Mouse (Mus musculus) small intestine, adult 2 months (tissue): ENCODE results near the gene Ifi211. TPM values are rescaled to one million over a fixed set of nuclear protein-coding genes. Genes with fewer than 3 reads are reported as not detected.
"Not testable (repeated sequence)": the region's sequence is repeated elsewhere in the genome, so short reads cannot be mapped to it uniquely, and the experiment has no call there.

ENCODE experiments used
- H3K27ac ChIP-seq: fragments of 200-500 bp; 2 replicates; pipeline ENCODE4 v1.5.1; 2012; ENCODE audit warnings: low read depth, low read length, control low read depth, inconsistent platforms; ENCODE audit not compliant: insufficient read depth
- H3K27me3 ChIP-seq: fragments of 200-500 bp; 2 replicates; pipeline ENCODE4 v1.6.1; 2012; ENCODE audit warnings: mild to moderate bottlenecking, moderate library complexity, low read length, inconsistent platforms; ENCODE audit not compliant: control insufficient read depth, insufficient read depth
- H3K36me3 ChIP-seq: fragments of 200-500 bp; 2 replicates; pipeline ENCODE4 v1.6.1; 2012; ENCODE audit warnings: mild to moderate bottlenecking, low read length, control low read depth, inconsistent platforms; ENCODE audit not compliant: control insufficient read depth, insufficient read depth
- H3K4me1 ChIP-seq: fragments of 200-500 bp; 2 replicates; pipeline ENCODE4 v1.6.1; 2012; ENCODE audit warnings: low read length, inconsistent platforms, mixed read lengths; ENCODE audit not compliant: control insufficient read depth, insufficient read depth, insufficient read length
- H3K4me3 ChIP-seq: fragments of 200-500 bp; 2 replicates; pipeline ENCODE4 v1.5.1; 2012; ENCODE audit warnings: low read depth, mild to moderate bottlenecking, control low read depth, inconsistent platforms, low read length, moderate library complexity
- CTCF ChIP-seq: fragments of 200-500 bp; IDR thresholded peaks from 2 replicates; pipeline ENCODE4 v1.5.1; 2012; ENCODE audit warnings: low read depth, mild to moderate bottlenecking, control low read depth, inconsistent platforms, low read length, moderate library complexity, mixed read lengths; ENCODE audit not compliant: insufficient replicate concordance, insufficient read length; ENCODE audit errors: extremely low read depth
- POLR2A ChIP-seq: fragments of 200-500 bp; IDR thresholded peaks from 2 replicates; pipeline ENCODE4 v1.6.1; 2012; ENCODE audit warnings: low read depth, mild to moderate bottlenecking, control low read depth, inconsistent platforms, low read length, moderate library complexity
- WGBS: fragments of 180-500 bp; shearing (Covaris S2); methylation state at CpG from one replicate; pipeline ENCODE4 v1.1.7; 2018; 5-methylcytosine and 5-hydroxymethylcytosine counted together
- polyA plus RNA-seq: library from polyadenylated mRNA; depleted of rRNA; stranded (reverse); fragments of >200 nt; gene quantifications from 2 replicates; pipeline ENCODE4 v1.2.3, GENCODE M21; 2012; rRNA removed

Ifi211 gene
- polyA plus RNA-seq = 0.06 and 0.15 TPM in 2 replicates

- not testable (repeated sequence) for H3K27me3 ChIP-seq, H3K36me3 ChIP-seq, H3K4me3 ChIP-seq, H3K4me1 ChIP-seq
- peak within 1 kb of the TSS; percentile 46; the same call in 1 of the 2 replicates for H3K27ac ChIP-seq
- WGBS = 56% methylated on average over 6 of the region's 6 CpGs
These were observed at the start of gene Ifi211 for GRCm38 (mm10) chr1:173912548-173913255. Ifi211 (minus strand) TSS chr1:173913046.

- H3K4me1 ChIP-seq, H3K4me3 ChIP-seq, H3K36me3 ChIP-seq, H3K27ac ChIP-seq, H3K27me3 ChIP-seq: not testable (repeated sequence)
- WGBS = 78% methylated on average over 1 of the region's 1 CpGs
These were observed 48.6 kb upstream of the Ifi211 start for GRCm38 (mm10) chr1:173961491-173961890.

GRCm38 (mm10) chr1:173959998-173960397, 47.2 kb upstream of the Ifi211 start:
- H3K27me3 ChIP-seq, H3K4me3 ChIP-seq, H3K4me1 ChIP-seq, H3K27ac ChIP-seq, H3K36me3 ChIP-seq: not testable (repeated sequence)
- WGBS = 76% methylated on average over 3 of the region's 3 CpGs

- H3K4me3 ChIP-seq, H3K4me1 ChIP-seq, H3K27me3 ChIP-seq, H3K27ac ChIP-seq, H3K36me3 ChIP-seq: not testable (repeated sequence)
- 13% methylated on average over 3 of the region's 3 CpGs for WGBS
These were observed 43.1 kb upstream of the Ifi211 start for GRCm38 (mm10) chr1:173955839-173956527.

- no peak overlapping the region for H3K27ac ChIP-seq
- no peaks in the 10 kb centered on the region for H3K4me1 ChIP-seq
- H3K36me3 ChIP-seq = no peaks in the 10 kb centered on the region
- TF ChIP-seq POLR2A (no peak), CTCF (no peak)
- H3K27me3 ChIP-seq = peaks cover 3% of the 10 kb centered on the region; the same call in 1 of the 2 replicates
- H3K4me3 ChIP-seq = no peak overlapping the region
- WGBS = 61% methylated on average over 2 of the region's 2 CpGs
These were observed 42.4 kb upstream of the Ifi211 start for GRCm38 (mm10) chr1:173955071-173955796.

- Histone ChIP-seq H3K36me3 (no peaks in the 10 kb centered on the region), H3K27me3 (peaks cover 3% of the 10 kb centered on the region; the same call in 1 of the 2 replicates), H3K4me1 (no peaks in the 10 kb centered on the region), H3K27ac (no peak overlapping the region), H3K4me3 (no peak overlapping the region)
- TF ChIP-seq CTCF = no peak
- no peak for TF ChIP-seq POLR2A
- 38% methylated on average over 1 of the region's 1 CpGs for WGBS
These were observed 40.7 kb upstream of the Ifi211 start for GRCm38 (mm10) chr1:173953563-173953962.

- H3K4me3 ChIP-seq, H3K36me3 ChIP-seq, H3K27me3 ChIP-seq, H3K4me1 ChIP-seq, H3K27ac ChIP-seq: not testable (repeated sequence)
- 71% methylated on average over 2 of the region's 2 CpGs for whole genome bisulfite sequencing
These were observed 36.2 kb upstream of the Ifi211 start for GRCm38 (mm10) chr1:173949044-173949443.

- peak overlapping the region; percentile 49; the same call in 1 of the 2 replicates for H3K27ac ChIP-seq
- not testable (repeated sequence) for H3K4me3 ChIP-seq
These were observed 29.9 kb upstream of the Ifi211 start for GRCm38 (mm10) chr1:173942780-173943066.

GRCm38 (mm10) chr1:173941924-173942779, 29.3 kb upstream of the Ifi211 start, which contains the start of the genes Mndal and Ifi203:
Mndal (minus strand) TSS chr1:173942491.
Ifi203 (minus strand) TSS chr1:173942672.
- WGBS = 21% methylated on average over 3 of the region's 3 CpGs
- Histone ChIP-seq H3K27ac (peak within 1 kb of the TSS; percentile 49; the same call in 1 of the 2 replicates), H3K4me3 (peak within 1 kb of the TSS; percentile 42)
- not testable (repeated sequence) for H3K4me1 ChIP-seq, H3K27me3 ChIP-seq, H3K36me3 ChIP-seq

More at GRCm38 (mm10) chr1:173942780-173943066, 29.9 kb upstream of the Ifi211 start:
- not testable (repeated sequence) for H3K36me3 ChIP-seq, H3K4me1 ChIP-seq, H3K27me3 ChIP-seq

- H3K4me3 ChIP-seq, H3K27ac ChIP-seq, H3K36me3 ChIP-seq, H3K4me1 ChIP-seq, H3K27me3 ChIP-seq: not testable (repeated sequence)
- WGBS = 45% methylated on average over 2 of the region's 2 CpGs
These were observed 28.7 kb upstream of the Ifi211 start for GRCm38 (mm10) chr1:173941522-173941921.
